Mouse (Mus musculus): ENCODE data around the gene Efna1. TPM values are rescaled to one million over a fixed set of nuclear protein-coding genes. Genes with fewer than 3 reads are reported as not detected.

Efna1 gene
- 9.7 and 10.7 TPM in 2 replicates for polyA plus RNA-seq (2015; fragmentation: Nextera tagmentation; extraction: Ambion mirVana)

DNA sequence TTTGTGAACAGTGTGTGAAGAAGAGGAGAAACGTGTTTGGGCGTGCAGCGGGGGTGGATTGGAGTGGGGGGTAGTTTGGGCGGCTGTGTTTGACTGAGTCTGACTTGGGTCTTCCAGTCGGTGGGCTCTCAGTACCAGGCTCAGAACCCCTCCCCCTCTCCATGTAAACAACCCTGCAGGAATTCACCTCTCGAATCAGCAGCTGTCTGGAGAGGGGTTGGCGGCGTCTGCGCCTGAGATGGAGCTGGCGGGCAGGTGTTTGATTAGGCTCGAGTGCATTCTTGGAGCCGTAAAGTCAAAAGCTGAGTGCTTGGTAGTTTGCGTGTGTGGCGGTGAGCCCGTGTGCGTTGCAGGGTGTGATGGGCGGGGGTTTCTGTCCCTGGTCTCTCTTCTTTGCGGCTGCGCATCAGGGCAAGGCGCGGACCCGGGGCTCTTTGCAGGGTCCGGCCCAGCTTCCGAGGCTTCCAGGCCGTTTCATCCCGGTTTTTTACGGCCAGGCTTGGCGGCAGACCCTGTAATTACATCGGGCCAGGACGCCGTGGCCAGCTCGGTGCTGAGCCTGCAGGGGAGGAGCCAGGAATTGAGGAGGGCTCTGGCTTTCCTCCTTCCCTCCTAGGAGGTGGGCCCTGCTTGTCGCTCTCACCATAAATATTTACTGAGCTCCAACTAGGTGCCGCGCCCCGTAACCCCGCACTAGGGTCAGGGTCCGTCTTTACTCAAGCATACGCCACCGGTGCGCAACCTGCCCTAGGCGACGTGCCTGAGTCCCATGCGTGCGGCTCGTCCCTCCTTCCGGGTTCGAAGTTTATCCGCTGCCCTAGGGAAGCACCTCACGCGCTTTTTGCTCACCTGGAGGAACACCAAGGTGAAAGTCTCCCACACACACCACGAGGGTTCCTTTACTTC is at the start of gene Efna1:
TSS of gene Efna1 (minus strand) at position 537 of the 906 bp plus-strand sequence.
- Histone ChIP-seq H3K9ac (replicated peaks) (peak within 1 kb of the TSS; percentile 61), H3K27ac (0 out of 2 replicates have a peak within 1 kb of the TSS, but pooled peaks have one; percentile 11), H3K36me3 (no peaks in the 10 kb centered on the region), H3K4me3 (replicated peaks) (peak within 1 kb of the TSS; percentile 44), H3K4me2 (replicated peaks) (peak within 1 kb of the TSS; percentile 82), H3K9me3 (no peaks in the 10 kb centered on the region), H3K27me3 (peaks cover 58% of the 10 kb centered on the region), H3K4me1 (replicated peaks) (peaks cover 33% of the 10 kb centered on the region)
- ATAC-seq: peak; percentile 49
- under 1% methylated on average over 52 of the region's 52 CpGs for WGBS

DNA sequence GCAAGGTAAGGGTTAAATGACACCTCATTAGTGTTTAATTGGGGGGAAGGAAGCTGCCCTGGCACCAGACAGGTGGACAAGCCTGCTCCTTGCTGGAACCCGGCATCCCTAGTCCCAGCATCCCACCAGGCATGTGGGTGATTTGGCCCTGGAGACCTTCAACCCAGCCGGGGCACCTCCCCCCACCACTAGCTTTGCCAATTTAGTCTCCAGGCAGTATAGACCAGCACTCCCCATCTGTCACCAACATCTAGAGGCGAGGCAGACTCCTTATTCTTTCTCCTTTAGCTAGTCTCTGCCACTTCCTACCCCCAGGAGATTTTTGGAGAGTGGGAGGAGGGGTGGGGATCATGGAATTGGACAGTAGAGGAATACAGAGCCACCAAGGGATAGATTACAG is 49.4 kb upstream of the Efna1 start:
- Histone ChIP-seq H3K36me3 (peaks cover 18% of the 10 kb centered on the region), H3K4me1 (replicated peaks) (peaks cover 56% of the 10 kb centered on the region), H3K4me2 (replicated peaks) (0 out of 2 replicates have a peak overlapping the region, but pooled peaks have one; percentile 8), H3K4me3 (replicated peaks) (no peak overlapping the region), H3K27ac (no peak overlapping the region; the same call in 1 of the 2 replicates), H3K27me3 (peaks cover 6% of the 10 kb centered on the region; the same call in 1 of the 2 replicates), H3K9me3 (no peaks in the 10 kb centered on the region), H3K9ac (replicated peaks) (no peak overlapping the region)
- no peak for ATAC-seq
- WGBS: 42% methylated on average over 3 of the region's 3 CpGs

DNA sequence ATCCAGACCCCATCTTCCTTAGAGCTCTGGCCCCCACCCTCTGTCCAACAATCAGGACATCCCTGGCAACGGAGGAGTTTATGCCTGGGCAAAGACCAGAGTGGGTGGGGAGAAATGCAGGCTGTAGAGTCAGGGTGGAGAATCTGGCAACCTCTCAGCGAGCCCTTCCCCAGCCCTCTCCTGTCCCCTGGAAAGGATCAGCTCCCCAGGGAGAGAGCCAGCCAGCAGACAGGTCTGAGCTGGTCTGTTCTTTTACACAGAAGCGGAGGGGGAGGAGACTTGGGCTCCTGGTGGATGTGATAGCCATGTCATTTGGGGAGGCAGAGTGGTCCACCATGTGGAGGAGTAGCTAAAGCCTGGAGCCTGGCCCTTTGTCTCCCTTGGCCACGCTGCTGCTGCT is 47.7 kb upstream of the Efna1 start:
- Histone ChIP-seq H3K4me3 (replicated peaks) (no peak overlapping the region), H3K9me3 (no peaks in the 10 kb centered on the region), H3K4me1 (replicated peaks) (peaks cover 53% of the 10 kb centered on the region), H3K9ac (replicated peaks) (no peak overlapping the region), H3K4me2 (replicated peaks) (no peak overlapping the region), H3K36me3 (peaks cover 6% of the 10 kb centered on the region), H3K27ac (no peak overlapping the region), H3K27me3 (peaks cover 12% of the 10 kb centered on the region; the same call in 1 of the 2 replicates)
- 13% methylated on average over 4 of the region's 4 CpGs for WGBS
- ATAC-seq: no peak

DNA sequence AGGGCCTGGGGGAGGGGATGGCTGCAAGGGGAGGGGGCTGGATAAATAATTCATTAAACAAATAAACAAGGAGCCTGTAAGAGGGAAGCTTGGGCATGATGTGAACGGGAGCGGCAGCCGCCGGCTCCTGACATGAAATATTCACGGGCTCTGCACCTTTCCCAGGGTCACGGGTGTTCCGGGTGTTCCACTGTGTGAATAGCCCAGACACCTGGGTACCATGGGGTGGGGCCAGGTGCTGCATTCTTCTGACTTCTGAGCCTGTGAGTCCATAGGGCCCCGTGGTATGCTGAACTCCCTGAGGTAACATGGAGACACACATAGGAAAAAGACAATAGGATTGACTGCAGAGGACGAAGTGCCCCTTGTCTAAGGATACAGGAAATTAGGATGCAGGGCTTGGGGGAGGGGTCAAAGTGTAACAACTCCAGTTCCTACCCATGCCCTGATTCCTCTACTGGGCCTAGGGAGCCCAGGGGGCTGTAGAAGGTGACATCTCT is 46.5 kb upstream of the Efna1 start:
- Histone ChIP-seq H3K4me1 (replicated peaks) (peaks cover 48% of the 10 kb centered on the region), H3K27me3 (peaks cover 17% of the 10 kb centered on the region; the same call in 1 of the 2 replicates), H3K9me3 (no peaks in the 10 kb centered on the region), H3K9ac (replicated peaks) (no peak overlapping the region), H3K36me3 (no peaks in the 10 kb centered on the region), H3K4me3 (replicated peaks) (no peak overlapping the region), H3K27ac (0 out of 2 replicates have a peak overlapping the region, but pooled peaks have one; percentile 8), H3K4me2 (replicated peaks) (no peak overlapping the region)
- WGBS: 42% methylated on average over 9 of the region's 9 CpGs
- ATAC-seq: no peak

DNA sequence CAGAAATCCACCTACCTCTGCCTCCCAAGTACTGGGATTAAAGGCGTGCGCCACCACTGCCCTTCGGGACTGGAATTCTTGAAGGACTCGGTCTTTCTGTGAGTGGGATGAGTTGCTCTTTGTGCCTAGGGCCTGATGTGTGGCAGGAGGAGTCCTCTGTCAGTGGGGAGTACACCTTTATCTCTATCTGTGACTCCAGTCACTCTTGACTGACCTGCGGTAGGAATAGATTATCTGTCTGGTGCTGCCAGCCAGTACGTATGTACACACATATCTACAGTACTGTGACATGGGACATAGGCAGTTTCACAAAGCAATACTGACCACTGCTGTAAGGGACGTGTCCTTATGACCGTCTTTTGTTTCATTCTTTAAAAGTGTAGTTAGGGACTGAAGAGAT is 44.9 kb upstream of the Efna1 start:
- H3K9ac ChIP-seq (replicated peaks): no peak overlapping the region
- H3K4me2 ChIP-seq (replicated peaks): no peak overlapping the region
- WGBS: 87% methylated on average over 8 of the region's 8 CpGs
- H3K36me3 ChIP-seq: no peaks in the 10 kb centered on the region
- no peak overlapping the region for H3K27ac ChIP-seq
- H3K27me3 ChIP-seq: peaks cover 26% of the 10 kb centered on the region
- no peaks in the 10 kb centered on the region for H3K9me3 ChIP-seq
- no peak overlapping the region for H3K4me3 ChIP-seq (replicated peaks)
- no peak for ATAC-seq
- peaks cover 48% of the 10 kb centered on the region for H3K4me1 ChIP-seq (replicated peaks)

DNA sequence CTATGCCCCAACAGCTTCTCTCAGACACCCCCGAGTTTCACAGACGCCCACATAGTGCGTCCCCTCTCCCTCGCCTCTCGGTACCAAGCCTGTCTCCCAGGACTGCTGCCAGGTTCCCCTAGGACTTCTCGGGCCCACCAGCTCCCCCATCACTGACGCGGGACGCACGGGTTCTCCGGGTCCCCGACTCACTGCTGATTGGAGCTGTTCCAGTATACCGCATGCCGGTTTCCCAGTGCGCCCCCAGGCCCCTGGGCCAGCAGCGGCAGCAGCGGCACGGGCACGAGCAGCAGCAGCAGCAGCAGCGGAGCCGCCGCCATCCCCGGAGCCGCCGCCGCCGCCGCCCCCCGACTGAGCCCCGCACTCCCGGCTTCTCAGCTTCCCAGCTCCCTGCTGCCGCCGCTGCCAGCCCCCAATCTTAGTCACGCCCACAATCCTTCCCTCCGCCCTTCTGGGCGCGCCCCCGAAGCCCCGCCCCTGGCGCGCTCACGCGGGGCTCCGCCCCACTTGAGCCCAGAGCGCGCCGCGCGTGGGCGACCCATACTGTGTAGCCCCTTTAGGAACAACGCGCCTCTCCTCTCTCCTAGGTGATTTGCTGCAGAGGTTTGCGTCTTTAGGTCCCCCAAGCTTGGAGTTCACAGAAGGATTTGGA is 41.7 kb upstream of the Efna1 start, which contains the start of gene Efna3:
TSS of gene Efna3 (minus strand) at position 452 of the 652 bp plus-strand sequence.
- Histone ChIP-seq H3K4me3 (replicated peaks) (peak within 1 kb of the TSS; percentile 64), H3K27me3 (peaks cover 54% of the 10 kb centered on the region), H3K9me3 (no peaks in the 10 kb centered on the region), H3K9ac (replicated peaks) (peak within 1 kb of the TSS; percentile 86), H3K4me1 (replicated peaks) (peaks cover 61% of the 10 kb centered on the region), H3K27ac (peak within 1 kb of the TSS; percentile 86), H3K36me3 (no peaks in the 10 kb centered on the region), H3K4me2 (replicated peaks) (peak within 1 kb of the TSS; percentile 79)
- WGBS: under 1% methylated on average over 49 of the region's 53 CpGs
- peak; percentile 55 for ATAC-seq

DNA sequence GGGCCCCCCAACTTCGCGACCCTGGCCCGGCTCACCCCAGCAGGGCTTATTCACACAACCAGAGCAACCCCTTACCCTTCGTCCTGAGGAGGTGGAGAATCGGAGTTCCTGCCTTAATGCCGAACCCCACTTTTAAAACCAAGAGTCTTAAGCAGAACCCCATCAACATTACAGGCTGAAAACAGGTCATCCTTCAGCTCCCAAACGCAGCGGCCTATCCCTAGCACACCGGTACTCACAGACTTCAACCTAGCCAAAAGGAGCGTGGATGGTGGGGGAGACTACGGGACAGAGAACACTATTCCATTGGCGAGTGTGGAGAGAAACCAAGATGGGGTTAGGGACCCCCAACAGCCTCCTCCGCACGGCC is 41.2 kb upstream of the Efna1 start:
- Histone ChIP-seq H3K9me3 (no peaks in the 10 kb centered on the region), H3K4me2 (replicated peaks) (peak overlapping the region; percentile 79), H3K27ac (peak overlapping the region; percentile 86), H3K27me3 (peaks cover 57% of the 10 kb centered on the region), H3K4me1 (replicated peaks) (peaks cover 61% of the 10 kb centered on the region), H3K9ac (replicated peaks) (peak overlapping the region; percentile 86), H3K36me3 (no peaks in the 10 kb centered on the region), H3K4me3 (replicated peaks) (peak overlapping the region; percentile 64)
- ATAC-seq: no peak
- WGBS: under 1% methylated on average over 14 of the region's 14 CpGs

DNA sequence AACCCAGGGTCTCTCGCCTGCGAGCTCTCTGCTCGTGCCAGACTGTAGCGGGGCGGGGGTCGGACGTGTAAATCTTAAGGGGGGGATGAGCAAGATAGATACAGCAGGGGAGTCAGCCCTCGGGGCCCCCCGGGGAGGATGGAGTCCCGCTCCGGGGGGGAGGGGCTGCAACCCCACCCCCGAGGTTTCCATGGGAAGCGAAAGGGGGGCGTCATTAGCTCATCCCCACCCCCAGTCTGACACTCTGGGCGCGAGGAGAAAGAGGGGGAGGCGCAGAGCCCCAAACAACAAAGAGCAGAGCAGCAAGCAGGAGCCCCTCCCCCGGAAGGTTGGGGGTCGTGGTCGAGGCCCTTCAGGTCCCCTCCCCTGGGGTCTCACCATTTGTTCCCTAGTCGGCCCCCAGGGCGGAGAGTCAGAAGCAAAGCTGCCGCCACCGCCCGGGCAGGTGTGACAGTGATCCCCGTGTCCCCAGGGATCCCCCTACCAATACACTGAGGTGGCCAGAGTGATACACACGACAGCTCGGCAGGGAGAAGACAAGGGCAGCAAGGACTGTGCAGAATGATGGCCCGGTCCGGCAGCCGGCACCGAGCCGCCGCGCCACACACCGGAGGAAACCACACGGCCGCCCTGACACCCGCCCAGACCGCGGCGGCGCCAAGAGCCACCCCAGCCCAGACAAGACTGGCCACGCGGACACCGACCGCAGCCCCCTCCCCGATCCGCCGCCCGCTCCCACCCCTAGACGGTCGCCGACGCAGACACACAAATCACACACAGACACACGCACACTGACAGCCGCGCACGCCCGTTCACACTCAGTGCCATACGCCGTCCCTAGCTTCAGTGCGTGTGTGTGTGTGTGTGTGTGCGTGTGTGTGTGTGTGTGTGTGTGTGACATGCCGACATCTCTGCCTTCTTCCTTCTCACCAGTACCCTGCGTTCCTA is 40.5 kb upstream of the Efna1 start:
- Histone ChIP-seq H3K9me3 (no peaks in the 10 kb centered on the region), H3K4me3 (replicated peaks) (peak overlapping the region; percentile 64), H3K4me1 (replicated peaks) (peaks cover 64% of the 10 kb centered on the region), H3K27ac (peak overlapping the region; percentile 86), H3K27me3 (peaks cover 60% of the 10 kb centered on the region), H3K9ac (replicated peaks) (peak overlapping the region; percentile 86), H3K36me3 (no peaks in the 10 kb centered on the region), H3K4me2 (replicated peaks) (peak overlapping the region; percentile 79)
- peak; percentile 31 for ATAC-seq
- WGBS: 1% methylated on average over 61 of the region's 66 CpGs

DNA sequence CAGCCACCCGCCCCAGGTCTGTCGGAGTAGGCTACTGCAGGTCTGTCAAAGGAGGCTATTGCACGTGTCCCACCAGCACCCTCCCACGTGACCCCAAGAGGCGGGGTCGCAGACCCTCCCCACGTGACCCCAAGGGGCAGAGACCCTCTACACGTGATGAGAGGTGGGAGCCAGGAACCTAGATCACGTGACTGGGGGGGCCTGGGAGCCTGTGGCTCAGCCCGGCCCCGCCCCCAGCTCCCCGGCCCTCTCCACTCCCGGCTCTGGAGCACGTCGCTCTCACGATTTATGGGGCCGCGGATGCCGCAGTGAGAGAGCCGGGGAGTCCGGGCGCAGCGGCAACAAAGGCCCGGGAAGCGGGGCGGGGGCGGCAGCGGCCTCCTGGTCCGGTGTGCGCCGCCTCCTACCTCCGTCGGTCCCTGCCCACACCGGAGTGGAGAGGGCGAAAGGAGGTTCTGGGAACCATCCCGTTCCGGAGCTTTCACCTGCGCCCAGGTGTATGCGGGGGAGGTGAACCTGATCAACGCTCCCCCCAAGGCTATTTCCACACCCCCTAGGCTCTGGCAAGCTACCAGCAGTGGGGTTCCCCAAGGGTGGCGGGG is 39.7 kb upstream of the Efna1 start:
- WGBS: 1% methylated on average over 41 of the region's 41 CpGs
- no peaks in the 10 kb centered on the region for H3K36me3 ChIP-seq
- H3K4me3 ChIP-seq (replicated peaks): peak overlapping the region; percentile 64
- no peaks in the 10 kb centered on the region for H3K9me3 ChIP-seq
- H3K27ac ChIP-seq: peak overlapping the region; percentile 86
- H3K9ac ChIP-seq (replicated peaks): peak overlapping the region; percentile 86
- no peak for ATAC-seq
- peak overlapping the region; percentile 79 for H3K4me2 ChIP-seq (replicated peaks)
- H3K4me1 ChIP-seq (replicated peaks): peaks cover 72% of the 10 kb centered on the region
- H3K27me3 ChIP-seq: peaks cover 68% of the 10 kb centered on the region

DNA sequence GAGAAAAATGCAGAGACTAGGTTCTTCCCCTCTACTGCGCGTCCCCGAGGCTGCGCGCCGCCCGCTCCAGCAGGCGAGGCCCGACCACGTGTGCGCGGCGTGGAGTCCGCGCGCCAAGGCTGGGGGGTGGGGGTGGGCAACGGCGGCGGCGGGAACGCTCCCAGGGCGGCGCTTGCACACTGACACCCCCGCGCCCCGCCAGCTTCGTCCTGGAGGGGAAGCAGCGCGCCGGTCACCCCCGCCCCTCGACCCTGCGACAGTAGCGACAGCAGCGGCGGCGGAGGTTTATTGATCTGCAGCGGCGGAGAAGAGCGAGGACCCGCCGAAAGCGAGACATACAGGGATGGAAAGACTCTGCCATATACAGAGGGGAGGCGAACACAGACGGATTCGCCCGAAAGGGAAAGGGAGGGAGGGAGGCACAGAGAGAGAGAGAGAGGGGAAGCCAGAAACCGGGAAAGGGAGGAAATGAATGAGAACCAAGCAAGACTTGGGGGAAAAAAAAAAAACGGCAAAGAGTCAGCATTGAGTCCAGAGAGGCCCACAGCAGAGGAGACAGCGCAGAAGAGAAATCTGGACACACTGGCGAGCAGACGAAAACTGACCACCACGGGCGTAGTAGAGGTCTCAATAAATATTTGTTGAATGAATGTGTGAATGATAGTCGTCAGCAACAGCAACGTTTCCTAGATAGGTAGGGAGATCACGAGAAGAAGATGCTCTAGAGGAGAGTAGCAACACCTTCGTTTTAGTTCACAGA is 38.8 kb upstream of the Efna1 start:
- Histone ChIP-seq H3K27me3 (peaks cover 69% of the 10 kb centered on the region), H3K4me3 (replicated peaks) (peak overlapping the region; percentile 64), H3K36me3 (peaks cover 5% of the 10 kb centered on the region), H3K4me1 (replicated peaks) (peaks cover 81% of the 10 kb centered on the region), H3K4me2 (replicated peaks) (peak overlapping the region; percentile 79), H3K9me3 (no peaks in the 10 kb centered on the region), H3K9ac (replicated peaks) (peak overlapping the region; percentile 86), H3K27ac (peak overlapping the region; percentile 65)
- WGBS: 2% methylated on average over 58 of the region's 58 CpGs
- no peak for ATAC-seq

Data from midbrain, embryonic 13.5 days (tissue).